Mouse (Mus musculus): Measurements from ENCODE around the gene Mxd4. TPM values are rescaled to one million over a fixed set of nuclear protein-coding genes. Genes with fewer than 3 reads are reported as not detected.

Mxd4 gene
- polyA plus RNA-seq, 1 experiment: 89.3 TPM

DNA sequence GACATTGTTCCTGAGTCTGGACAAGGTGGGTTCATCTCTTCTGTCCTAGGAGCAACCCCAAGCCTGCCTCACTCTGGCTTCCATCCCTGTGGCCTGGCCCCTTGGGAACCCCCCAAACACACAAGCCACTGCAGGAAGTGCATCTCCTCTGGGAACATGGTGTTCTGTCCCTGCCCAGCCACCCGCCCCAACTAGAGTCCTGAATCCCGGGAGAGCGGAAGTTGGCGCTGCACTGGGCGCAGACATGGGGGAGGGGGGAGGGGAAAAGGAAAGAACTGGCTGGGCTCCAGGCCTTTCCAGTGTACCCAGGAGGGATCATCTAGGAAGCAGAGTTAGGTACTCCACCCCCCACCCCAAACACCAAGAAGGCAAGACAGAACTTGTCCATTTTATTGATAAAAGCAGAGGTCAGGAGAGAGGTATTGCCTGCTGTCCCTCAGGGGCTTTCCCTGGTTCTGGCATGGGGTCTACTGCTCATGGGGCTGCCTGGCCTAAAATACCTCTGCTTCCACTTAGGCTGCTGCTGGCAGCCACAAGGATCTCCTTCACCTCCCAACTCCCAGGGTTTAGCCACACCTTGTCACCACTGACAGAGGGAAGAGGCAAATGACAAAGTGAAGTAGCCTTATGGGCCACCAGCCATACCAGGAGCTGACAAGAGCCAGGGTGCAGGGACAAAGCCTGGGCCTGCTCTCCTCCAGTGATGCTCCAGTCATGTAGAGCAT, 4.2 kb downstream of the Mxd4 start:
- no peak for DNase-seq (ENCODE audit: low read depth)
- no peak for TF ChIP-seq POLR2A (IDR thresholded peaks at IDR 0.05; ENCODE audit: borderline replicate concordance, extremely low read depth, insufficient read depth, insufficient read length, poor library complexity, severe bottlenecking)
- TF ChIP-seq CTCF (IDR thresholded peaks at IDR 0.05; ENCODE audit: borderline replicate concordance, extremely low read depth, insufficient read depth, insufficient read length): no peak

DNA sequence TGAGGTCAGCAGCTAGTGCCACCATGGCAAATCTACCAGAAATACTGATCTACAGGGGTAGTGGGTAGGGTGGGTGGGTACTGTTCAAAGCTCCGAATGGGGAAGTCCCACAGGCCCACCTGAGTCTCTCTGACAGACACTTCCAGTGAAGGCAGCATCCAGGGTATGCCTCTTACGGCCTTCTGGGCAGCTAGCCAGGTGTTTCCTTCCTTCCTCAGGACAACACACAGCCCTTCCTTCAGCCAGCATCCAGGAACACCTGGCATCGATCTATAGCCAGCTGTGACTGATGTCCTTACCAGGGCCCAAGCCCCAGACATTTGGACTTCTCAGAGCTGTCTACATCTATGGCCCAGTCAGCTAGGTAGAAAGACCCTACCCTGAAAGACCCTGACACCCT, 5.0 kb downstream of the Mxd4 start:
- DNase-seq (ENCODE audit: low read depth): no peak
- no peak for TF ChIP-seq POLR2A (IDR thresholded peaks at IDR 0.05; ENCODE audit: borderline replicate concordance, extremely low read depth, insufficient read depth, insufficient read length, poor library complexity, severe bottlenecking)
- TF ChIP-seq CTCF (IDR thresholded peaks at IDR 0.05; ENCODE audit: borderline replicate concordance, extremely low read depth, insufficient read depth, insufficient read length): no peak

DNA sequence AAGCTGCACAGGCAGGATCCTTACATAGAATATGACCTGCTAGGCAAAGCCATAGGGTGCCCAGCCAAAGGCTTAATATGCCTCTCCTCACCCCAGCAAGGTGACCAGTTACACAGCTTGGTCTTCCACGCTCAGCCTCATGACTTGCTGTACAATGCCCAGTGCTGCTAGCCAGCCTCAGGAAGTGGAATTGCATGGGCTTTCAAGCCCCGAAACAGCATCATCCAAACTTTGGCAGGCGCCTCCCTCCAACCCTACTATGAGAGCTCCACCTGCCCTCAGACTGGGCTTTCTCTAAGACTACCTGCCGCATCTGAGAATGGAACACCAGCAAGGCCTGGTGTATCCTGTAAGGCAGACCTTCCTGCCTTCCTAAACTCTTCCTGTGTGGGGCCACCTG, 9.7 kb downstream of the Mxd4 start:
- TF ChIP-seq CTCF (IDR thresholded peaks at IDR 0.05; ENCODE audit: borderline replicate concordance, extremely low read depth, insufficient read depth, insufficient read length) (no peak), POLR2A (IDR thresholded peaks at IDR 0.05; ENCODE audit: borderline replicate concordance, extremely low read depth, insufficient read depth, insufficient read length, poor library complexity, severe bottlenecking) (no peak)
- DNase-seq (ENCODE audit: low read depth): no peak

DNA sequence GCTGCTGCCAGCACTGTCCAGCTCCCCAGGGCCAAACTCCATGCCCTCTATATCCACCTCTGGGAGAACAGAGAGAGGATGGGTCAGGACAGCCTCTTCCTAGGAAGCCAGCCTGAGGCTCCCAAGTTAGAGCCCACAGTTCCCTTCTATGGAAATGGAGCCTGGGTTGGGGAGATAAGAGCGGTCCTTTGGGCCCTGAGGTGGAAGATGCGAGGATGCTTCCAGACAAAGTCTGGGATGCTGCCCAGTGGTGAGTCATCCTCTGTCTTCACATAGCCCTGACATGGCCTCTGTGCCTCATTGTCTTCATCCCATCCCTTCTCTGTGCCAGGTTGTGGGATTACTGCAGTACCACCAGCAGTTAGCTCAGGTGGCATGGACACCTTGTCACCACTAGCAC, 10.4 kb downstream of the Mxd4 start:
- no peak for DNase-seq (ENCODE audit: low read depth)
- no peak for TF ChIP-seq CTCF (IDR thresholded peaks at IDR 0.05; ENCODE audit: borderline replicate concordance, extremely low read depth, insufficient read depth, insufficient read length)
- TF ChIP-seq POLR2A (IDR thresholded peaks at IDR 0.05; ENCODE audit: borderline replicate concordance, extremely low read depth, insufficient read depth, insufficient read length, poor library complexity, severe bottlenecking): no peak

DNA sequence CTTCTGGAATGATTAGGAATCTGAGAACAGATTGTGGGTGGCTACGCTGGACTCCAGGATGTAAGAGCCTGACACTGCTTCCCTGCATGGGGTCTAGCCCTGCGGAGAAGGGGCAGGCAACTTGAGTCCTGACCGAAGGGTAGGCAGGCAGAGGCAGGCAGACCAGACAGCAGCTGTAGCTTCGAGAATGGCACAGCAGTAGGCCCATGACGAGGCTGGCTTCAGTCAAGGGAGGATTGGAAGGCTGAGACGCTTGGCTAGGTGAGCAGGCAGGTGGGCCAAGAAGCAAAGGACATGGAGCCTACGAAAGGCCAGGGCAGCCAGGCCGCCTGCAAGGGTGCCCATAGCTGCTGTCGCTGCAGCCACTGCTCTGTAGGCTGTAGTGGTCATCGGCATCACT, 10.8 kb downstream of the Mxd4 start:
- no peak for DNase-seq (ENCODE audit: low read depth)
- TF ChIP-seq CTCF (IDR thresholded peaks at IDR 0.05; ENCODE audit: borderline replicate concordance, extremely low read depth, insufficient read depth, insufficient read length) (no peak), POLR2A (IDR thresholded peaks at IDR 0.05; ENCODE audit: borderline replicate concordance, extremely low read depth, insufficient read depth, insufficient read length, poor library complexity, severe bottlenecking) (no peak)

DNA sequence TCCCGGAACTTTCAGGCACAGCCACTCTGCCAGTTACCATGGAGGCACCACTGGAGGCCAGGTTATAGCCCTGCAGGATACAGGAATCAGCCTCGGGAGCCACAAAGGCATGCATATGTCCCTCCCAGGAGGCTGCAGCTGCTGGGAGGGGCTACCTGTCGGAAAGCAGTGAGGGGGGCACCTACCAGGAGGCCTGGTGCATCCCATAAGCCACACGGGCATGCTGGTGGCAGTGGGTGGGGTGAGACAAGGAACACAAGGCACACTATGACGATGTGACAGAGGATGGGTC, 12.2 kb downstream of the Mxd4 start:
- no peak for DNase-seq (ENCODE audit: low read depth)

DNA sequence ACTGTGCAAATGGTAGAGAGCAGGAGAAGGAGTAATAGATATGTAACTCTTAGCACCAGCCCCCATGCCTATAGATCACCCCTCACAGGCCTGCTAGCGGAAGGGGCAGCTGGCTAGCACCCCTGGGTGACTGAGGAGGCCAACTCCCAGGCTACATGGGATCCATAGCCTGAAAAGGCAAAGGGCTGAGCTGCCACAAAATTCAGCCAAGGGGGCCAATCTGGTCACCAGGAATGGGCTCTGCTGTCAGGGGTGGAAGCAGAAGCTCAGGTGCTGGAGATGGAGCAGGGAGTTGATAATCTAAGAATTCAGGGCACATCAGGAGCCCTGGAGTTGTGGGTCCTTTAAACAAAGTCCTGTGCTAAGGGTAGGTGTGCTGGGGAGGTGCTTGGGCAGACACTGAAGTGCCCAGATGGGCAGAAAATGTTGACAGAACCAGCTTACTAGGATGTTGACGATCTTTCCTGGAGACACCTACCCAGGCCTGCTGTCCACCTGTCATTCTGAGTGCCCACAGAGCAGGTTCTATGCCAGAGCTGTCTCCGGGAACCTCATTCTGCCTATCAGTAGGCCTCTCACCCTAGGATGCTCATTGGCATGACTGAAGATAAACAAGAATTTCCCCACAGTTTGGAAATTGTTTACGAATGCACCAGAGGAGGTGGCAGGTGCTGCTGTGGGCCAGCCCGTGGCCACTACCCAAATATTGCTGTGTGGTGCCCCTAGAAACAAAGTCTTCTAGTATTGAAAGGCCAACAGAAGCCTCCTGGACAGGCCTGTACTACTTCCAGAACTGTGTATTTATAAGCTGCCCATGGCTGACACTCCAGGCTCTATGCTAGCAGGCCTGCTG, 12.7 kb downstream of the Mxd4 start:
- TF ChIP-seq POLR2A (IDR thresholded peaks at IDR 0.05; ENCODE audit: borderline replicate concordance, extremely low read depth, insufficient read depth, insufficient read length, poor library complexity, severe bottlenecking): no peak
- TF ChIP-seq CTCF (IDR thresholded peaks at IDR 0.05; ENCODE audit: borderline replicate concordance, extremely low read depth, insufficient read depth, insufficient read length): no peak
- DNase-seq (ENCODE audit: low read depth): no peak

More for the DNA sequence above, 12.2 kb downstream of the Mxd4 start:
- TF ChIP-seq POLR2A (IDR thresholded peaks at IDR 0.05; ENCODE audit: borderline replicate concordance, extremely low read depth, insufficient read depth, insufficient read length, poor library complexity, severe bottlenecking) (no peak), CTCF (IDR thresholded peaks at IDR 0.05; ENCODE audit: borderline replicate concordance, extremely low read depth, insufficient read depth, insufficient read length) (no peak)

DNA sequence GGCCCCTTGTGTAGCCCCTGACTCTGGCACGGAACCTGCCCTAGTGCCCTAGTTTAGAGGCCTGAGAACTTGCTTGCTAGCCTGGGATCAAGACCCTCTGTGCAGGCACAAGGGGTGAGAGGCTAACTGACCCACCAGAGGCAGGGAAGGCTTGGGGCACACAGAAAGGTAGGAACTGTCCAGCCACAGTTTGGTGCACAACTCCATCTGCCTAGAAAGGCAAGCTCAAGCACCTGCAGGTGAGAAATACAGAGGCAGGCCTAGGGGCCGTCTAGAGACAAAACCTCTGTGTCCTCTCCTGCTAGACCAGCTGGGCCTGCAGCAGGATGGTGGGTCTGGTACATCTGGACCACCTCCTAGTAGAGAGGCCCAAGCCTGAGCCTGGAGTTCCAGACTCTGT, 13.5 kb downstream of the Mxd4 start:
- no peak for DNase-seq (ENCODE audit: low read depth)
- TF ChIP-seq POLR2A (IDR thresholded peaks at IDR 0.05; ENCODE audit: borderline replicate concordance, extremely low read depth, insufficient read depth, insufficient read length, poor library complexity, severe bottlenecking) (no peak), CTCF (IDR thresholded peaks at IDR 0.05; ENCODE audit: borderline replicate concordance, extremely low read depth, insufficient read depth, insufficient read length) (no peak)

DNA sequence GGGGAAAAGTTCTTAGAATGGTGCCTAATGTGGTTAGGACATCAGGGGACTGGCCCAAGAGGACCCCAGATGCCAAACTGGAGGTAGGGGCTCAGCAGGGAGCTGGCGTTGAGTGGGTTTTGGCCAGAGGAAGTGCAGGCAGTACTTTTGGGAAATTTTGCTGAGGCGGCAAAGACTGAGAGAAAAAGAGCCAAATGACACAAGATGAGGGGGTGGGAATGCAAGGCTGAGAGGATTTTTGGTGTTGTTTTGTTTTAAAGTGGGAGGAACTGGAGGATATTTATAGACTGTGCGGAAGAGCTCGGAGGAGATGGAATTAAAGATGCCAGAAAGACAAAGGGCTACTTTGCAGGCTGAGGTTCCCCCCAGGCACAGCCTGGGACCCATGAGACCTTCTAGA, 16.8 kb downstream of the Mxd4 start:
- DNase-seq (ENCODE audit: low read depth): no peak
- TF ChIP-seq CTCF (IDR thresholded peaks at IDR 0.05; ENCODE audit: borderline replicate concordance, extremely low read depth, insufficient read depth, insufficient read length) (no peak), POLR2A (IDR thresholded peaks at IDR 0.05; ENCODE audit: borderline replicate concordance, extremely low read depth, insufficient read depth, insufficient read length, poor library complexity, severe bottlenecking) (no peak)

DNA sequence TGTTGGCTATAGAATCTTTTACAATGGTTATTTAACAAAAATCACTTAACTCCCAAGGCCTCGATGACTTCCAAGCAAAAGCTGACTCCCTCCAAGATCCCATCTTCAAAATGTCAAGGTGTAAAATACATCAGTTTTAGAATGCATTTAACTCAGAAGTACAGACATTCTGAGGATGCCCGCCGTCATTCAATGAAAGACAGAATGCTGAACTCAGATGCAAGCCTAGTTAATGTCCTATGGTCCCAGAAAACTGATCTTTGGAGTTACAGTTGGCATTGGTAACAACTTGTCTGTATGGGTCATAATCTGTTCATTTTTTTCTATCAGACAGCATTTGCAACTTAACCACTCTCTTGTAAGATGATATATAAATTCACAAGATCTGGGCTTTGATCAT, 17.6 kb downstream of the Mxd4 start:
- no peak for DNase-seq (ENCODE audit: low read depth)
- TF ChIP-seq POLR2A (IDR thresholded peaks at IDR 0.05; ENCODE audit: borderline replicate concordance, extremely low read depth, insufficient read depth, insufficient read length, poor library complexity, severe bottlenecking) (no peak), CTCF (IDR thresholded peaks at IDR 0.05; ENCODE audit: borderline replicate concordance, extremely low read depth, insufficient read depth, insufficient read length) (no peak)

DNA sequence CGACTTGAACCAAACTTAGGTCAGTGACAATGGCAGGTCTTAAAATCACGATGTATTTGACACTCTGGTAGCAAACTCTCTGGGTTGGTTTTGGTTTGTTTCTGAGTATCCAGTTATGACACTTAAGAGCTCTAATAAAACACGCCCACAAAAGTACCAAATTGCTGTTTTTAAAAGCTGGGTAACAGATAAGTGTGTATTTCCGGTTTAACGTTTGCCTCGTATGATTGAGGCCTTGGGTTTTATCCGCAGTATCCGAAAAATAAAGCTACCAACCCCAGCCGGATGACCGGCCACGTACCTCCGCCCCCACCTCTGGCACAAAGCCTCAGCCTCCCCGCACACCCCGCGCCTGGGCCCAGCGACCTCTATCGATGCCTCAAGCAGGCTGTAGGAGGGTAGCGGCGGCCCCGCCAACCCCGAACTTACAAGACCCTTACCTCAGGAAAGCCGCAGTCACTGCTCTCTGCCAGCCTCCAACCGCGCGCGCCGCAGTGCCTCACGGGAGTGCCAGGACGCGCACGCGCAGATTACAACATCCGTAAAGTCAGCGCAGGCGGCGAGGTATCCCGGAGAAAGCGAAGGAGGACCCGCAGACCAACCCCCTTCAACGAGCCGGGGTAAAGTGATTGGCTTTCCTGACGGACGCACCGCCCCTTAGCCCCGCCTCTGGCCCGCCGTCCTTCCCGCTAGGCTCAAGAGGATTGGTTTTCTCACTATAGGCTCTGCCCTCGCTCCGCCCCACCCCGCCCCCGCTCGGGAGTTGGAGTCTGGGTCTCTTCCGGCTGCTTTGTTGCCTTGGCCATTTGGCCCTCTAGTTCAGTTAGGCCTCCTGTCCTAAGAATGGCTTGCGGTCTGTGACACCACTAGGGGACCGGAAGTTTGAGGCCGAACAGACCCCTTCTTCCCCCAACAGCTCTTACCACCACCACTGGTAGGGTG, 18.3 kb downstream of the Mxd4 start, which contains the start of the genes Poln and Haus3:
TSS of gene Poln (minus strand) at position 499 of the 942 bp plus-strand sequence.
TSS of gene Haus3 (minus strand) at position 578 of the 942 bp plus-strand sequence.
- peak; percentile 100 for DNase-seq (ENCODE audit: low read depth)
- peak; percentile 11; the same call in 1 of the 2 replicates for TF ChIP-seq CTCF (IDR thresholded peaks at IDR 0.05; ENCODE audit: borderline replicate concordance, extremely low read depth, insufficient read depth, insufficient read length)
- TF ChIP-seq POLR2A (IDR thresholded peaks at IDR 0.05; ENCODE audit: borderline replicate concordance, extremely low read depth, insufficient read depth, insufficient read length, poor library complexity, severe bottlenecking): peak; percentile 58; the same call in 1 of the 2 replicates

All from brain, embryonic 14.5 days (tissue).